Mouse (Mus musculus) spleen, adult 12 weeks (tissue): ENCODE results near the gene Gm21560.
"Not testable (repeated sequence)": the region's sequence is repeated elsewhere in the genome, so short reads cannot be mapped to it uniquely, and the experiment has no call there.

ENCODE experiments used
- DNase-seq: peaks from one replicate; pipeline ENCODE4 v3.0.0; 2022; ENCODE audit warnings: low spot score

Gene Gm21560

DNA sequence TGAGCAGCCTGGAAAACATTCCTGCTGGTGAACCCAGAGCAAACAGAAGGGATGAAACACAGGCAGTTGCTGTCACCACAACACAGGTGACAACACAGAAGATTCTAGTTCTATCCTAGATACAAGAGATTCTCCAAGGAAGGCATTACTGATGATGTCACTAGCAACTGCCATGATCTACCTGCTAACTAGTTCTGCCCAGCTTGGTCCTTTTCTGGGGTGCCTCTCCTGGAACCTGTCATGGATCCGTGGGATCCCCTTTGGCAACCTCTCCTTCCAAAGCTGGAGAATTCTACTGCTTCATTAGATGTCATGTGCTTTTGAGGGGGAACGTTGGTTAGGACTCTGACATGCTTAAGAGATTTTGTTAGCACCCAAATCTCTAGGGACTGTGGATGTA is at the start of gene Gm21560:
Gene Gm21560, minus strand, starts transcription at position 101 of the 400 bp plus-strand sequence.
- DNase-seq: not testable (repeated sequence)

DNA sequence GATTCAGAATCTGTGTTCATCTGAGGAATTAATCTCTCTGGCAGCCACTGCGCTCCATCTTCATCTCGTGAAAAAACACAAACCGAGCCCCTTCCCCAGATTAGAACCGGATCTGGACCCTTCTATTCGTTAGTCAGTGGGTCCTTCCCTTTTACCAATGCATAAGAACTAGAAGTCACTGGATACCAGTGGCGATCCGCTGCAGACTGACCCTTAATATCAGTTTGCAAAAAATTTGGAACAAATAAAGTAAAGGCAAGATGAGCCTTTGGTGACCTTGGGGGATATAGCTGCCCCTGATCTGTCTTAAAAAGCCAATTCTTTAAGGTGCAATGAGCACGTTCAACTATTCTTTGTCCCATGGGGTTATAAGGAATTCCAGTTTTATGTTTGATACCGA is 55.6 kb downstream of the Gm21560 start:
- not testable (repeated sequence) for DNase-seq

- DNase-seq: not testable (repeated sequence)
Observed at GRCm38 (mm10) chr14:6161085-6161484, 58.0 kb downstream of the Gm21560 start.
